In the genomic region with DNA sequence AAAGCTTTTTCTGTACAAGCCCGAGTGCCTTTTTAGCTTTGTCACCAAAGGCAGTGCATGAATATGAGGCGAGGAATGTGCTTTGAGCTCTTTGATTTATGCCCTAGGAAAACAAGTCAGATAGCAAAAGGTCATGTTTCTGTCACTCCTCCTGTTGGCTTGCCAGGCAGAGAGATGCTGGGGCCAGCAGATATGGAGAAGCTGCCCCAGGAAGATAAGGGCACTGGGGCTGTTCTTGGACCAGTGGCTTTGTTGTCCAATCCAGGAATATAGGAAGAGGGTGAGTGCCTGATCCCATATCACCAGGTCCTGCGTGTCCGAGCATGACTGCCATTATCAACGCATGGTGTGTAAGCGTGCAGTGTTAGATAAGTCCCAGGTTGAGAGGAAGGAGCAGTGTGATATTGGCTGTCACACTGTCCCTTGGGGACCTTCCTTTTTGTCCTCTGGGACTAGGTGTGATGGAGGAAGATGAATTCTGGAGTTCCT, we compare ENCODE assay signal across 14 mouse cellular contexts.
A peak's percentile ranks its signal among the peaks of the same experiment; 100 is the strongest.
DNase-seq lines count a peak whose midpoint lies in the region; ATAC-seq and TF ChIP-seq lines count a peak whose summit lies in the region.
"Had no signal": no experiment of that assay in that cellular context is flagged by ENCODE, and none has a peak within 500 bp of the region (broad histone marks: within the 10 kb centered on the region; RNA-seq: fewer than 3 reads in every experiment).

No protein-coding gene starts in this region.

- no peaks in the 10 kb centered on the region for H3K36me3 ChIP-seq in lung, postnatal 0 days (ENCODE audit: insufficient read depth, low read length)
- H3K36me3 ChIP-seq in liver, postnatal 0 days (replicated peaks; ENCODE audit: insufficient read depth, low read length) = no peaks in the 10 kb centered on the region
- no peaks in the 10 kb centered on the region for H3K36me3 ChIP-seq in forebrain, embryonic 10.5 days (replicated peaks)
- H3K36me3 ChIP-seq: midbrain, embryonic 12.5 days; neural tube, embryonic 13.5 days had no signal

- H3K4me3 ChIP-seq in lung, postnatal 0 days (ENCODE audit: low read depth, low read length) = no peak overlapping the region
- H3K4me3 ChIP-seq in liver, postnatal 0 days (ENCODE audit: low read depth, low read length) = no peak overlapping the region
- no peak overlapping the region for H3K4me3 ChIP-seq in forebrain, embryonic 10.5 days
- H3K4me3 ChIP-seq: midbrain, embryonic 12.5 days; neural tube, embryonic 13.5 days had no signal

- peak; percentile 25 for DNase-seq in lung, postnatal 0 days (ENCODE audit: low spot score)
- no peak for DNase-seq in lung, postnatal 10 days
- peak; percentile 8 for DNase-seq in c-Kit-positive CD71-positive TER-119-positive erythroid progenitor cells, embryonic 14.5 days (ENCODE audit: low spot score)
- DNase-seq in kidney, adult 9 months = peak; percentile 66
- no peak for DNase-seq in liver, postnatal 0 days
- DNase-seq in cerebellum, adult 8-10 months = no peak
- DNase-seq in forebrain, embryonic 10.5 days (ENCODE audit: extremely low spot score, low spot score) = no peak
- DNase-seq in right cerebral cortex, postnatal 10 days (ENCODE audit: low spot score in 2 of 2) = no peak
- DNase-seq: embryo, embryonic 11 days; left cerebral cortex, postnatal 4 days; right cerebral cortex, postnatal 14 days had no signal

- peak; percentile 69 for TF ChIP-seq EP300 in lung, postnatal 0 days (IDR thresholded peaks at IDR 0.05)
- peak; percentile 46; the same call in 1 of the 2 replicates for TF ChIP-seq EP300 in liver, postnatal 0 days (IDR thresholded peaks at IDR 0.05; ENCODE audit: low read depth)

- no peak overlapping the region for H3K9ac ChIP-seq in lung, postnatal 0 days (replicated peaks; ENCODE audit: low read depth)
- no peak overlapping the region for H3K9ac ChIP-seq in liver, postnatal 0 days (replicated peaks)
- H3K9ac ChIP-seq: midbrain, embryonic 12.5 days; neural tube, embryonic 13.5 days had no signal

- ATAC-seq in lung, postnatal 0 days = peak; percentile 20; the same call in 1 of the 2 replicates
- ATAC-seq in liver, postnatal 0 days = 0 out of 2 replicates have a peak, but pooled peaks have one; percentile 17
- ATAC-seq: intestine, embryonic 16.5 days had no signal

- no peak overlapping the region for H3K4me2 ChIP-seq in lung, postnatal 0 days (replicated peaks; ENCODE audit: low read depth, low read length)
- H3K4me2 ChIP-seq in liver, postnatal 0 days (ENCODE audit: low read depth, low read length) = no peak overlapping the region
- H3K4me2 ChIP-seq: midbrain, embryonic 12.5 days; neural tube, embryonic 13.5 days had no signal

- no peaks in the 10 kb centered on the region for H3K9me3 ChIP-seq in lung, postnatal 0 days (ENCODE audit: low read length)
- H3K9me3 ChIP-seq in liver, postnatal 0 days (ENCODE audit: low read length) = no peaks in the 10 kb centered on the region
- no peaks in the 10 kb centered on the region for H3K9me3 ChIP-seq in forebrain, embryonic 10.5 days
- H3K9me3 ChIP-seq: midbrain, embryonic 12.5 days; neural tube, embryonic 13.5 days had no signal

- no peak overlapping the region for H3K27ac ChIP-seq in lung, postnatal 0 days (ENCODE audit: low read length)
- no peak overlapping the region for H3K27ac ChIP-seq in liver, postnatal 0 days (ENCODE audit: low read depth)
- no peak overlapping the region for H3K27ac ChIP-seq in forebrain, embryonic 10.5 days
- H3K27ac ChIP-seq: midbrain, embryonic 12.5 days; neural tube, embryonic 13.5 days had no signal

- no peak for TF ChIP-seq CTCF in lung, postnatal 0 days (IDR thresholded peaks at IDR 0.05)
- TF ChIP-seq CTCF in liver, postnatal 0 days (IDR thresholded peaks at IDR 0.05; ENCODE audit: low read depth) = no peak

- peaks cover 3% of the 10 kb centered on the region; the same call in 1 of the 2 replicates for H3K4me1 ChIP-seq in lung, postnatal 0 days (ENCODE audit: insufficient read depth, low read depth, low read length)
- peaks cover 16% of the 10 kb centered on the region for H3K4me1 ChIP-seq in liver, postnatal 0 days (ENCODE audit: insufficient read depth)
- H3K4me1 ChIP-seq in forebrain, embryonic 10.5 days = peaks cover 10% of the 10 kb centered on the region

- 54% methylated on average over 6 of the region's 6 CpGs for WGBS in lung, postnatal 0 days
- 40% methylated on average over 6 of the region's 6 CpGs for WGBS in liver, postnatal 0 days (ENCODE audit: insufficient replicate concordance)
- 85% methylated on average over 6 of the region's 6 CpGs for WGBS in forebrain, embryonic 10.5 days

- H3K27me3 ChIP-seq in lung, postnatal 0 days (replicated peaks; ENCODE audit: insufficient read depth, low read length) = no peaks in the 10 kb centered on the region
- no peaks in the 10 kb centered on the region for H3K27me3 ChIP-seq in liver, postnatal 0 days (ENCODE audit: insufficient read depth, low read length)
- H3K27me3 ChIP-seq in forebrain, embryonic 10.5 days (ENCODE audit: poor library complexity, severe bottlenecking) = no peaks in the 10 kb centered on the region
- H3K27me3 ChIP-seq: midbrain, embryonic 12.5 days; neural tube, embryonic 13.5 days had no signal

Comparison
In these comparisons a context has a peak if more than half of its experiments do, and no peak if none do; other contexts are left out.
1. DNase-seq: peak in lung, postnatal 0 days (single experiment), c-Kit-positive CD71-positive TER-119-positive erythroid progenitor cells, embryonic 14.5 days (single experiment) and kidney, adult 9 months (single experiment); none in lung, postnatal 10 days (single experiment), liver, postnatal 0 days (single experiment), cerebellum, adult 8-10 months (single experiment), forebrain, embryonic 10.5 days (single experiment) and right cerebral cortex, postnatal 10 days (0 of 2).